Mouse (Mus musculus) brain, embryonic 14.5 days (tissue): Measurements from ENCODE around the gene Gm9573. TPM values are rescaled to one million over a fixed set of nuclear protein-coding genes. Genes with fewer than 3 reads are reported as not detected.

ENCODE experiments used
- DNase-seq: peaks from one replicate; pipeline ENCODE4 v3.0.0-alpha.2; 2011; ENCODE audit warnings: low read depth
- CTCF ChIP-seq: fragments of 200-500 bp; IDR thresholded peaks from 2 replicates; pipeline ENCODE4 v1.5.1; 2012; ENCODE audit warnings: inconsistent platforms, mild to moderate bottlenecking, moderate library complexity, borderline replicate concordance; ENCODE audit not compliant: insufficient read depth, insufficient read length; ENCODE audit errors: extremely low read depth
- POLR2A ChIP-seq: fragments of 200-500 bp; IDR thresholded peaks from 2 replicates; pipeline ENCODE4 v1.6.1; 2012; ENCODE audit warnings: mild to moderate bottlenecking, inconsistent platforms, borderline replicate concordance; ENCODE audit not compliant: poor library complexity, insufficient read depth, insufficient read length, severe bottlenecking; ENCODE audit errors: extremely low read depth
- polyA plus RNA-seq: library from polyadenylated mRNA; depleted of rRNA; stranded (reverse); fragments of >200 nt; gene quantifications from 2 replicates; pipeline ENCODE4 v1.2.3, GENCODE M21; 2012

Gene Gm9573
- polyA plus RNA-seq, 1 experiment, result not detected

GRCm38 (mm10) chr17:35638475-35639190 lies 12.2 kb upstream of the Gm9573 start:
- no peak for TF ChIP-seq CTCF
- no peak for TF ChIP-seq POLR2A
- DNase-seq, result peak; percentile 90

GRCm38 (mm10) chr17:35636363-35636762 lies 9.9 kb upstream of the Gm9573 start:
- TF ChIP-seq CTCF, result no peak
- no peak for TF ChIP-seq POLR2A
- peak; percentile 41 for DNase-seq

- TF ChIP-seq CTCF (peak; percentile 89), POLR2A (no peak)
- DNase-seq, result peak; percentile 90
These were observed 9.3 kb upstream of the Gm9573 start for GRCm38 (mm10) chr17:35635699-35636111.

GRCm38 (mm10) chr17:35635202-35635601 lies 8.8 kb upstream of the Gm9573 start:
- peak; percentile 4 for DNase-seq
- TF ChIP-seq CTCF (peak; percentile 35; the same call in 1 of the 2 replicates), POLR2A (no peak)

GRCm38 (mm10) chr17:35633992-35634391 lies 7.6 kb upstream of the Gm9573 start:
- TF ChIP-seq CTCF (peak; percentile 51), POLR2A (no peak)
- peak; percentile 54 for DNase-seq

GRCm38 (mm10) chr17:35617127-35617526 lies 9.3 kb downstream of the Gm9573 start:
- no peak for TF ChIP-seq CTCF
- TF ChIP-seq POLR2A, result no peak
- no peak for DNase-seq

- TF ChIP-seq POLR2A, result no peak
- no peak for TF ChIP-seq CTCF
These were observed 24.6 kb downstream of the Gm9573 start for GRCm38 (mm10) chr17:35601736-35602354.

GRCm38 (mm10) chr17:35601249-35601648 lies 25.2 kb downstream of the Gm9573 start, which contains the start of gene Sfta2:
Sfta2 (plus strand) TSS chr17:35601549.
- TF ChIP-seq POLR2A, result no peak
- TF ChIP-seq CTCF, result no peak
- DNase-seq, result no peak

More at GRCm38 (mm10) chr17:35601736-35602354, 24.6 kb downstream of the Gm9573 start:
- no peak for DNase-seq

GRCm38 (mm10) chr17:35597399-35597798 lies 29.0 kb downstream of the Gm9573 start:
- no peak for TF ChIP-seq POLR2A
- TF ChIP-seq CTCF, result no peak
- DNase-seq, result no peak

- TF ChIP-seq CTCF (no peak), POLR2A (no peak)
- DNase-seq, result no peak
These were observed 32.0 kb downstream of the Gm9573 start for GRCm38 (mm10) chr17:35594456-35594855.

- DNase-seq, result no peak
- TF ChIP-seq CTCF (no peak), POLR2A (no peak)
These were observed 32.7 kb downstream of the Gm9573 start for GRCm38 (mm10) chr17:35593786-35594185.

- DNase-seq, result no peak
- TF ChIP-seq POLR2A (no peak), CTCF (no peak)
These were observed 34.3 kb downstream of the Gm9573 start for GRCm38 (mm10) chr17:35592131-35592530.

- TF ChIP-seq CTCF, result no peak
- no peak for TF ChIP-seq POLR2A
These were observed 34.7 kb downstream of the Gm9573 start for GRCm38 (mm10) chr17:35591731-35592130.

More at GRCm38 (mm10) chr17:35591731-35592130, 34.7 kb downstream of the Gm9573 start:
- no peak for DNase-seq
